Mouse (Mus musculus): ENCODE measurements around the gene Scaf1. TPM values are rescaled to one million over a fixed set of nuclear protein-coding genes. Genes with fewer than 3 reads are reported as not detected.
"Not testable (repeated sequence)": the region's sequence is repeated elsewhere in the genome, so short reads cannot be mapped to it uniquely, and the experiment has no call there.

Scaf1 gene
- total RNA-seq, 2 experiments from 2014 or later, result 9.6 to 22.2 TPM

DNA sequence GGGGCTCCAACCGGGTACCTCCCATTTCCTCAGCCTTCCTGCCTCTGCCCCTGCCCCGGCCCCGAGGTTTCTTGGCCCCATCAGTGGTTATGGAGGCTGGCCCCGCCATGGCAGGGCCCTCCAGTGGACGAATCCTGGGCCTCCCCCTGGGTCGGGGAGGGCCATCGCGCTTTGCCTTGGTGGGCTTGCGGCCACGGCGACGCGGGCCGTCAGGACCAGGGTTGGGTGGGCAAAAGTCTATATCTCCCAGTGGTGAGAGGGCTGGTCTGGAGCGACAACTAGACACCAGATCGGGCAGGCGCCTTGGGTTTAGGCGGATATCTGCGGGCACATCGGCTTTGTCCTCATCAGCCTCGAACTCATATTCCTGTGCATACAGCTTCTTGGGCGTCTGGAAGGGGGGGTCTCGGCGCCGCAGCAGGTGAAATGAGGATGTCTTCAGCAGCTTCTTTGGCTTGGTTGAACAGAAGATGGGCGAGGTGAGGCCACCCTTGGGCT is 30.7 kb upstream of the Scaf1 start:
- no peak for ATAC-seq (ENCODE audit: poor library complexity, severe bottlenecking)

- no peak for ATAC-seq (ENCODE audit: poor library complexity, severe bottlenecking)
Observed at GRCm38 (mm10) chr7:45045741-45046140, 29.6 kb upstream of the Scaf1 start.

- ATAC-seq (ENCODE audit: poor library complexity, severe bottlenecking), result no peak
Observed at GRCm38 (mm10) chr7:45043307-45043706, 27.1 kb upstream of the Scaf1 start.

DNA sequence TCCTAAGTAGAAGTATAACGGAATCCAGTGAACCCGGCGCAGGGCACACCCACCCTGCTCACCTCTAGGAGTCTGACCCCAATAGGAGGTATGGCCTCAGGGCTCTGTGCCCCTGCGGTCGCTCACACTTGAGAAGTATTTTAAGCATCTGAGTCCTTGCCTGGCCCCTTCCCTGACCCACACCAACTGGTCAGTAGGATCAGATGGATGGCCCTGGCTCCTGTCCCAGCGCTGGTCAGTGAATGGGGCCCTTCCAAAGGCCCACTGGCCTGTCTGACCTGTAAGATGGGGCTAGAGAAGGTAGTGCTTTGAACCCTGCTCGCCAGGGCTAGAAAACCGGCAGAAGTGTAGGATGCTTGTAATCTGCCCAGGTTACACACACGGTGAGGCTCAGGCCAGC is 24.7 kb upstream of the Scaf1 start:
- no peak for ATAC-seq (ENCODE audit: poor library complexity, severe bottlenecking)

DNA sequence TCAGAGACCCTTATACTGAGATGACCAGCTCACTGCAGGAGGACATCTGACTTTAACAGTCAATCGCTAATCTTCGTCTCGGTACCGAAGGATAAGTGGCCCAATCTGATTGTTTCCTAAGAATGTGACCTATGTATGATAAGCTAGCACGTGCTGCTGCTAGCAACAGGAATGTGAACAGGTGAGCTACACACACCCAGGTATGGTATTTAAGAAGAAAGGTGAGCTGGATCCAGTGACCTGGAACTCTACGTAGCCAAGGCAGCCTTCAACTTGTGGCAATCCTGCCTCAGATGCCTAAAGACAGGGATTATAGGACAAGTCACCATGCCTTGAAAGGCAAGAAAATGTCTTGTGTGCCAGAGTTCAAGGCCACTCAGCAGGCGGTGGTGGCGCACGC is 22.2 kb upstream of the Scaf1 start:
- ATAC-seq (ENCODE audit: poor library complexity, severe bottlenecking), result no peak

GRCm38 (mm10) chr7:45037720-45038361 is 21.7 kb upstream of the Scaf1 start:
- peak; percentile 79 for ATAC-seq (ENCODE audit: poor library complexity, severe bottlenecking)

DNA sequence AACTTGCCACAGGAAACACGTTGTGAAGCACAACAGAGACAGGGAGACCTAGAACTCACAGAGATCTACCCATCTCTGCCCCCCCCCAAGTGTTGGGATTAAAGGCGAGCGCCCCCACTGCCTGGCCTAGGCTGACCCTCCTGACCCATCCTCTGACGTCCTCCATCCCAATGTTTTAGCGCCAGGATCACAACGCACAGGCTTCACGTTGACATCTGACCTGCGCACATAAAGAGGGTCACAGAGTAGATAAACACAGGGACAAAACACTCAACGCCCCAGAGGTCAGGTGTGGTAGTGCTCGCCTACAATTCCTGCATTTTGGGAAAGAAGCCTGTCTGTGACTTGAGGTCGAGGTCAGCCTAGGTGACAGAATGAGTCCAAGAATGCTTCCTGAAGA is 20.5 kb upstream of the Scaf1 start:
- no peak for ATAC-seq (ENCODE audit: poor library complexity, severe bottlenecking)

- ATAC-seq (ENCODE audit: poor library complexity, severe bottlenecking), result no peak
Observed at GRCm38 (mm10) chr7:45035631-45036030, 19.5 kb upstream of the Scaf1 start.

- ATAC-seq (ENCODE audit: poor library complexity, severe bottlenecking), result no peak
Observed at GRCm38 (mm10) chr7:45033722-45034359, 17.7 kb upstream of the Scaf1 start.

DNA sequence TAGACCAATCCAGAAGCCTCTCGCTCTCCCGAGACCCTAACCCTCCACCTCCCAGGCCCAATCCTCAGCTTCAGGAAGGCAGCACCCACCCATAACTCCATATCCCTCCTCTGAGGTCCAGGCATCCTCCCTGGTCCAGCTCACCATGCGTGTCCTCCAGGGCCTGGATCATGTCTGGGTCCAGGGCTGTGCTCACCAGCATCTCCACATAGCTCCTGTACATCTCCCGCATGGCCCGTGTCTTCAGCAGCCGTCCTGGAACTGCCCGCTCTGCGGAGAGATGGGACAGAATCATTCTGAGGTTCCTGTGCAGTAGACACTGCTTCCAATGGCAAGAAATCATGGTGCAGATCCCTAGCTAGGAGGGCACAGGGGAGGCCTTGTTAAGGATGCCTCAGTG is 14.7 kb upstream of the Scaf1 start:
- ATAC-seq (ENCODE audit: poor library complexity, severe bottlenecking), result no peak

DNA sequence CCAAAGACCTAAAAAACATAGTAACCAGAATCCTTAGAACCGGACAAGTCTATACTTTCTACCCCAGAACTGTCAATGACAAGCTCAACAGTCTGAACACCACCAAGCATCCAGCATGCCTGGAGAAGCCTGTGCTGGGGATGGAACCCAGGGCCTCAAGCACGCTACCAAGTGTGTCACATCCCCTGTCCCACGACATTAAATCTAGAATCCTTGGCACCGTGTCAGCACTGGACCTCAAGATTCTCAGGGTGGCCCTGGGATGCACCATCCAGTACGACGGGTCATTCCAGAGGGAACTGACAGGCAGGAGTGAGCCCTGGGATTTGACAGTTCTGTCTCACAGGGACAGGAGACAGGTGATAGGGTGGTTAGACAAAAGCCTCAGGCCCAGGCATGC is 13.8 kb upstream of the Scaf1 start:
- no peak for ATAC-seq (ENCODE audit: poor library complexity, severe bottlenecking)

GRCm38 (mm10) chr7:45028351-45028750 is 12.2 kb upstream of the Scaf1 start:
- ATAC-seq (ENCODE audit: poor library complexity, severe bottlenecking), result no peak

DNA sequence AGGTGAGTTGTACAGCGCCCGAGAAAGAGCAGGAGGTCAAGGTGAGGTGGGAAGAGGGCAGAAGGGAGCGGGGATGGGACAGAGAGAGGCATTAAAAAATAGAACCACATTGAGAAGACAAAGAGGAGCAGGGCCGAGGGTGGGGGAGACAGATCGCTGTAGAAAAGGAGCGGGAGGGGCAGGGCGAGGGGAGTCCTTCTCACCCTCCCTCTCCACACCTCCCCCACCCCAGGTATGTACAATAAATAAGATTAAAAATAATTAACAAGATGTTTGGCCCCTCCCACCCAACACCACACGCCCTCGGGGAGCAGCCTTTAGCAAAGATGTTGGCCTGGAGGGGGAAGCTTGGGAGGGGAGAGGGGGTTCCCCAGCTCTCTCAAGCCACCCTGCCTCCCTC is 11.6 kb upstream of the Scaf1 start:
- no peak for ATAC-seq (ENCODE audit: poor library complexity, severe bottlenecking)

- ATAC-seq (ENCODE audit: poor library complexity, severe bottlenecking), result no peak
Observed at GRCm38 (mm10) chr7:45026256-45026655, 10.1 kb upstream of the Scaf1 start.

- ATAC-seq (ENCODE audit: poor library complexity, severe bottlenecking), result no peak
Observed at GRCm38 (mm10) chr7:45025601-45026220, 9.5 kb upstream of the Scaf1 start.

- ATAC-seq (ENCODE audit: poor library complexity, severe bottlenecking), result no peak
Observed at GRCm38 (mm10) chr7:45024281-45025248, 8.4 kb upstream of the Scaf1 start.

GRCm38 (mm10) chr7:45023711-45024110 is 7.5 kb upstream of the Scaf1 start:
- not testable (repeated sequence) for ATAC-seq (ENCODE audit: poor library complexity, severe bottlenecking)

- ATAC-seq (ENCODE audit: poor library complexity, severe bottlenecking), result no peak
Observed at GRCm38 (mm10) chr7:45020225-45020624, 4.1 kb upstream of the Scaf1 start.

DNA sequence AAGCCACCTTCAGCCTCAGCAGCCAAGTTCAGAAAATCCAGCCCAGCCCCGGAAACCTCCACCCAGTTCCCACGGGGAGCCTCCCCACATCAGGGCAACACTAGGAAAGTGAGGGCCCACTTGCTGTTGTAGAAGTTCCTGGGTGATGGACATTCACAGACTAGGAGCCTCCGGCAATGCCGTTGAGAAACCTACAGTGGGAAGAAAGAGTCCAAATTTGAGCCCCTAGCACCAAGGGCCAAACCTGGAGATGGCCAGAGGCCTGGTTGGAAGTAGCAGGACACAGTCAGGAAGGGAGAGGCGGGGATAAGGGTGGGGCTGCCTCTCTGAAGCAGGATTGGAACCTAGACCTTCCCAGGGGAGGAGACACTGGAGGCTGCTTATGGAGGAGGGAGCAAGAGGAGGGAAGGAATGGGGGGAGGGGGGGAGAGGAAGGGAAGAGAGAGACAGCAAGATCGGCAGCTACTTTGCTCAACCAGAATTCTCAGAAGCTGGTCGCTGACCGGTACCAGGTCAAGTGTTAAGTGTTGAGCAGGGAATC is 2.9 kb upstream of the Scaf1 start:
- ATAC-seq (ENCODE audit: poor library complexity, severe bottlenecking), result no peak

DNA sequence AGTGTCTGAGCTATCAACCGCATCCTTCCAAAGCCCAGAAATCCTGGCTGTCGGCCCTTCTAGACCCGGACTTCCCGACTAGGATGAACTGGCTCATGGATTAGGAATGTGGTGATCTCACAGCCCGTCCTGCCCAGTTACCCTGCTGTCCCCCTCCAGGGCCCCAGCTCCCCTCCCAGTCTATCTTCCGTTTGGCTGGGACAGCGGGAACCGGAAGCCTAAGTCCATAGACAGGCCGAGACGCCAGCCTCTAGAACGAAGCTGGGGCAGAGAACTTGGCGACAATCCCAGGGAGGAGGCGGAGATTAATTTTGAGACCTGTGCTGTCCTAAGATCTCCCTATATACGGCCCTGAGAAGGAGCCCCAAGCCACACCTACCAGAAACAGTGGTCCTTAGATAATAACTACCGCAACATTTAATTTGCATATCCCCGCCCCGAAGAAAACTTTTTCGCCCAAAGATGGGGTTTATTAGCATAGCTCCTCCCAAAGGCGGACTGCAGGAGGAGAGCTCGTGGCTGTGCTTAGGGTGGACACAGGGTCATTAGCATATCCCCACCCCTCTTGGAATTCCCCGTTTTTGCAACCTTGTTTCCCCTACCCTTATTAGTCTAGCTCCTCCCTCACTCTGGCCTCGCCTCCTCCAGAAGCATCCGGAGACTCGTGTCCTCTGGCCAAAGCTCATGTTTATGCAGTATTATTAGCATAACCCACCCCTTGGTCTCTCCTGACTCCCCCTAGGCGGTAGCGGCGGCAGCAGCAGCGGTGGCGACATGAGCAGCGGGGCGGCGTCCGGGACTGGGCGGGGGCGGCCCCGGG is 1.3 kb upstream of the Scaf1 start, which contains the start of gene Rras:
Gene Rras, plus strand, starts transcription at position 720 of the 820 bp plus-strand sequence.
- peak; percentile 74 for ATAC-seq (ENCODE audit: poor library complexity, severe bottlenecking)
